Mouse (Mus musculus) monocyte, adult 5-6 weeks (primary cell): ENCODE results near the gene Fli1. TPM values are rescaled to one million over a fixed set of nuclear protein-coding genes. Genes with fewer than 3 reads are reported as not detected.

Experiments
- ATAC-seq: fragments of 153-309, 156-312 bp; replicated peaks from 2 replicates; pipeline ENCODE4 v1.8.0; 2017; ENCODE audit warnings: mild to moderate bottlenecking; ENCODE audit not compliant: low TSS enrichment, insufficient number of reproducible peaks, severe bottlenecking, poor library complexity, low FRiP score
- total RNA-seq: library from RNA; stranded (forward); fragments of 200-1000, 200-491, 200-594 nt; gene quantifications from 3 replicates; pipeline ENCODE4 v1.2.3, GENCODE M21; 2017

The Fli1 gene
- 94.4 to 137 TPM (median 98.0 TPM) in 3 replicates for total RNA-seq

DNA sequence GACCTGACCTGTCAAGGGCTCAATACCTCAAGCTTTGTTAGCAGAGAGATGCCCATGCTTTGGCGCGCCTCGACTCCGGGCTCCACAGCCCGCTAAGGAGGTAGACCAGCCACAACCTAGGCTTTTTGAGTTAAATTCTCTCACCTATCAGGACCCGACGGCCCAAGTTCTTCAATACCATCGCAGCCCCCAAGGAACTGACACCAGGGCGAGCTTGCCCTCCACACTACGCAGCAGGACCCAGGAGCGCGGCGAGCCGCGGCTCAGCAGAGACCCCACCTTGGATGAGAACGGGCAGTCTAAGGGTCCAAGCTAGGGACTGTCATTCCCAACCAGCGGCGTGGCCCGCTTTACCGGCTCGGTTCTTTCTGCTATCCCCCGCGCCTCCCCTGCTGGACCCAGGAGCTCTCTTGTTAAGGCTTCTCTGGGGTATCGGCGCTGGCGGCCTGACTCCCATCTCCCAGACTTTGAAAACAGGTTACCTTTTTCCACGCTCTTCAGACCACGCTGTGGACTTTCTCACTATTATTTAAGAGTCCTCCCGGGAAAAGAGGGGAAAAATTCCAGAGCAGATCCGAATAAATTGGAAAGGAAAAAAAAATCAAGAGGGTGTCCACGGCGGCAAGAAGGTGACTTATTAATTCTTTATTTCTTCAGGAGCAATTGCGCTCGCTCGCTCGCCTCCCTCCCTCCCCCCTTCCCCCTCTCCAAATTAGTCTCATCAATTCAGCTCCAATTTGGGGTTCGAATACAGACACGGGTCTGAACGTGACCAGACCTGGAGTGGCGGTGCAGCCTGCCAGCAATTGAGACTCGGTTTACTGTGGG, at the start of gene Fli1:
Gene Fli1 (minus strand): TSS at position 650 of the 828 bp plus-strand sequence.
- ATAC-seq, result no peak

DNA sequence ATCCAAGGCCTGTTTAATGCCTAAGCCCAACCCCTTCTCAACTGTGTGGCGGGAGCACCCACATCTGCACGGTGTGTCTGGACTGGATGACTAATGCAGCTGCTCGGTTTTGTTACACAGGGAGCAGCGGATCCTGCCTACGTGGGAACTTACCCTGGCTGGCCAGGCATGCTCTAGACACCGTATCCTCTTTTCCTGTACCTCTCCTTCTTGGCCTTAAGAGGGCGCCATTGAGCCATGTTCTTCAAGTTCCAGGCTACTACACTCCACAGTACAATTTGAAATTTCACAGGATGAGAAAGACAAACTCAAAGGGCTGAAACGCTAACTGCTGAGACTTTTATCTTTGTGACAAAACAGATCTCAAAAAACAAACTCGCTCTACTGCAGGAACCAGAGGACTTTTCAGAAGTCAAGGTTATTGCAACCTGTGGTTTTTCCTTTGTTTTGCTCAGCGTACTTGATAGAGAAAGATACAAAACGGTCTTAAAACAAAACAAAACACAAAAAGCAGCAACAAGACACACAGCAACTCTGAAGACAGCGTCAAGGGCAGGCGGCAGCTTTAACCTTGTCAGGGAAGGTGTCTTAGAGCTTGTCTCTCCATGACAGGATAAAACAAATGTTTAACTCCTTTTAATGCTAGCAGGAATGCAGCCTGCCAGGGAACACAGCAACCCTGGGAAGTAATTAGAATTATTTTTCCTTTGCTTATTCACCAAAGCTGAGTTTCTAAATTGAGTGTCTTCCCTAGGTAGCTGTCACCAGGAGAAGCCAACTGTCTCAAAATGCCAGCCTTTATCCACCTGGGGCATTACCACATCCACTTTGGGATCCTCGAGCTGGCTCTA, 49.3 kb upstream of the Fli1 start:
- peak; percentile 68 for ATAC-seq

DNA sequence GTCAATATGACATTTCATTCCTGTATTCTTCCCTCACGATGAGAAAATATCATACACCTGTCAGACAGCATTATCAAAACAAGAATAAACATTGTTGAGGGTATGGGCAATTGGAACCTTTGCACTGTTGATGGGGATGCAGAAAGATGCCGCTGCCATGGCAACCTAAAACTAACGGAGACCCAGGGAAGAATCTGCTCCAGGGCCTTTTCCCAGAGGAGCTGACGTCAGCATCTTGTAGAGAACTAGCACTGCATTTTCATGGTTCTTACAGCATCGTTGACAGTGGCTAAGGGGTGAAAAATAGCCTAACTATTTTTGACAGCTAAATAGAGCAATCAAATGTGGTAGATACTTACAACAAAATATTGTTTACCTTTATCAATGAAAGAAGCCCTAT, 47.9 kb upstream of the Fli1 start:
- no peak for ATAC-seq

DNA sequence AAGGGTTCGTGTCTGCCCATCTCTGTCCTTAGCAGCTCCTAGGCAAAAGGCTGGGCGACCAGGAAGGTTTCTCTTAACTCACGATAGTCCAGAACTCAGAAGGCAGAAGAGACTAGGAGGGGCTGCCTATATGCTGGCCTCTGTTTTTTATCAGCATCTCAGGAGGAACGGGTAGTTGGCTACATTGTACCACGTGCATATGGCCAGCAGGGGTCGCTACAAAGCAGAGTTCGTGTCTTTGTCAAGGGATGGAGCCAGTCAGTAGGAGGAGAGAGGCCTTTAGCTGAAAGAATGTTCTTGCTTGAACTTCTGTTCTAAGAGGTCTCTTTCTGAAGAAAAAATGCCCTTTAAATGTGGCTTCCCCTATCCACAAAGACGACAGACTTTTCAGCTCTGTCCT, 47.2 kb upstream of the Fli1 start:
- peak; percentile 51; the same call in 1 of the 2 replicates for ATAC-seq

DNA sequence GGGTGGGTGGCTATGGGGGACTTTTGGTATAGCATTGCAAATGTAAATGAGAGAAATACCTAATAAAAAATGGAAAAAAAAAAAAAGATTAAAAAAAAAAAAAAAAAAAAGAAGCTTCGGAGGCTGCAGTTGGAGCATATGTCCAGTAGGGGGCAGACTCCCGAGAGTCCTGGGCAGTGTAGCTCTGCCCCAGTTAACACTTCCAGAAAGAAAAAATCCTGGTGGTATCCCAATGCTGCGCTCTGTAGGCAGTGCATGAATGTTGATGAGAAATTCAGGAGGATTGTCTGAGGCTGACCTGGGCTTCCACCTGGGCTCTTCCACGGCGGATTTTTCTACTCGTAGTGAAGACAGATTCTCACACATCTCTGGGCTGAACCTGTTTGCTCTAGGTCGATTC, 42.7 kb upstream of the Fli1 start:
- no peak for ATAC-seq

DNA sequence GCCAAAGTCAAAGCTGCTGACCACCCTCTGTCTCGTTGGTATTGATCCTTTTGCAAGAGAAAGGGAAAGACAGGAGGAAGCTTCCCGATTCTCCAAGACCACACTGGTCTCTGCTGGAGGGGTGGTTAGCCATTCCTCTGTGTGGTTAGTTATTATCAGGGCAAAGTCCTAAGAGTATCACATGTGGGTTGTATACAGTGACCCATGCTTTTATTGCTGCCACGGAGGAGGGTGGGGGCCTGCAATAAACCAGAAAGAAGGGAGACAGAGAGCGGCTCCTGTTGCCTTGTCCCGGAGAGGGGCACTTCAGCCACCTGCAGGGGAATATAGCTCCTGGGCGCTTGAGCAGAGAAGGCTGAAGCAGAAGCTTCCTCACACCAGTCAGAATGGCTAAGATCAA, 41.2 kb upstream of the Fli1 start:
- ATAC-seq, result no peak

DNA sequence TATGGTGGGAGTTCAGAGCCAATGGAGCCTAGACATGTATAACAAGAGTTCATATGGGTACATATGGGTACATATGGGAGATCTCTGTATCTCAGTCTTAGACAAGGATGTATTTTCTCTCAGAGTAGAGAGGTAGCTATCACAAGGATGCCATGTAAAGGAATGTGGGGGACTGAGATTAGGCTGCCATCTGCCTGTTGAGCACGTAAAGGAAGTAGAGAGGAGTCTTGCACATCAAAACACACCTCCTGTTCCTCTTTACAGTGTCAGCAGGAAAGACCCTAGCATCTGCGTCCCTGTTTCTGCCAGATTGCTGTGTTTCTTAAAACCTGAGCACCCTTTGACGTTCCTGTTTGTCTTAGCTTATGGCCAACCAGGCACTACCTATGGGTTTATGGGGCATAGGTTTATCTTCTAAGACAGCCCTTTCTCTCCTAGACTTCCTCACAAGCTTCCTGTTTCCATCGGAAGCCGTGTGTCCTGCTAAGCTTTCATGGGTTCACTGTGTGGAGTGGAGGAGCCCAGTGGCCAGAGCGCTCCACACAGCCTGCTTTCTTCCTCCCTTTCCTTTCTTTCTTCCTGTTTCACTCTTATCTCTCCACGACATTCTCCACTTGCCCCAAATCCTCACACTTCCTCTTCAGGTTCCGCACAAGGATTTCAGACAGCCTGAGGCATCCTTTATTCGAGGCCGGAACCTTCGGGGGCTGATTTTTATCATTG, 39.4 kb upstream of the Fli1 start:
- ATAC-seq, result peak; percentile 37; the same call in 1 of the 2 replicates

DNA sequence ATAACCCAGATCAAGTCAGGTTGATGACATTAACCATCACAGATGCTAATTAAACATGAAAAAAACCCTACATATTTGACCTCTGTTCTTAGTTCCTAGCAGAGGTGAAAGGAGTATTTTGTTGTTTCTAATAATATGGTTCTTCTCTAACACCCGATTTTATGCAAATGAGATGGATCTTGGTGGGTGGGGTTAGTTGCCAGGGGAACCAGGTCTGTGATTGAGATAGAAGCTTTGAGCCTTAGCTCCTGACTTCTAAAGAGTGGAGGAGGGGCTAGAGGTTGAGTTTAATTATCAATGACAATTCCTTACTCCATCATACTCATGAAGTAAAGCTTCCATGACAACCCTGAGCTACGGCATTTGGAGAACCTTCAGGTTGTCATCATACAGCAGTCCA, 35.8 kb upstream of the Fli1 start:
- no peak for ATAC-seq

DNA sequence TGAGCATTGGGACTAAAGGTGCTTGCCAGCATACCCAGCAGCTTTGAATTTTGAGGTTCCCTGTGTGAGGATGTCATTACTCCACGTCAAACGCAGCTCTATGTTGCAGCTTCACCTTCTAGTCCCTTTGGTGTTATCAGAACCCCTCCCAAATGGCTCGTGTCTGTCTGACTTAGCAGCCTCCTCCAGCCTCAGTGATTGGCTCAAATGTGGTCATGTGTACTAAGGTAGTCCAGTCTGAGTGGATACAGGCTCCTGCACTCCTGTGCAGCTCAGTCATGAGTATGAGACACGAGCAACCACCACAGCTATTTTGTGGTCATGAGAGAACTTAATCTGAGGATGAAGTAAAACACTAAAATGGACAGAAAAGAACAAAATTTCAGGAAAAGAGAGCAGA, 31.0 kb upstream of the Fli1 start:
- ATAC-seq, result no peak

DNA sequence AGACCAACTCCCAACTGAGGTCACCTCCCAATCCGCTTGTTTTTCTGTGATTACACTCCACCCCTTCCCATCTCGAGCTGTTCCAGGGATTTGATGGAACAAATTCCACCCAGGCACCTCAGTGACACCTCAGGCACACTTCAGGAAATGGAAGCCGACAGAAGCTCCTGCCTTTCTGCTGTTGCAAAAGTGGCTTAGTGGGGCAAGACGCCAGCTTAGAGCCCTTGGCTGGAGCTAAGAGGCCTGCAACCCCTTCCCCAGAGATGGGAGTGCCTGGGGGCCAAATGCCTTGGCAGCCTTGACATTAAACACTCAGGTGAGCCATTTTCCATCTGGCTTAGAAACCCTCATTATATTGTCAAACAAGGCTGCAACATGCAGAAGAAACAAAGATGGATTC, 29.0 kb upstream of the Fli1 start:
- no peak for ATAC-seq

DNA sequence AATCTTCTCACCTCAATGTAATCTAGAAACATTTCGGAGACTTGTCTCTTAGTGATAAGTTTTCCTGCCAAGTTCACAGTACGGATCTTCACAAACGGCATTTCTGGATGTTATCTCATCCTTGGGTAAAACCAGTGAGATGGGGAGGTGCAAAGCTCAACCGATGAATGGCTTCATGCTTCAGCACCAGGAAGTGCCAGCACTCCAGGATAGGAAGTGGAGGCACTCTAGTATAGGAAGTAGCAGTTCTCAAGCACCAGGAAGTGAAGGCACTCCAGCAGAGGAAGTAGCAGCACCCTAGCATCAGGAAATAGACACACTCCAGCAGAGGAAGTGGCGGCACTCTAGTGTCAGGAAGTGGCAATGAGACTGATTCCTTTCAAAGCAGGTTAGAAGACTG, 27.9 kb upstream of the Fli1 start:
- peak; percentile 62 for ATAC-seq

DNA sequence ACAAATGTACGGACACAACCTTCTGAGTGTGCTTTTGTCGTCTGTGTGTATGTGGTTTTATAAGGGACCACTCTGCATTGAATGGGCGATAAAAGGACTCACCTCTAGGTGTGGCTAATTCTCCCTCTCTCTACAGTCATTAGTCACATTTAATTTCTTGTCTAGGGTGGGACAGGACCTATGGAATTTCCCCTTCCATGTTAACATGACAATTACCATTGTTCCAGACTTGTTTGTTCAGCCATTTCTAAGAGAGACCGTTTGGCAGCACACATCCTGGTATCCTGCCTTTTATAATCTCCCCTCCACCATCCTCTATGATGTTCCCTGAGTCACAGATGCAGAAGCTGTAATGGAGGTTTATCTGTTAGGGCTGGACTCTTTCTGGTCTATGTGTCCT, 26.6 kb upstream of the Fli1 start:
- ATAC-seq, result no peak

DNA sequence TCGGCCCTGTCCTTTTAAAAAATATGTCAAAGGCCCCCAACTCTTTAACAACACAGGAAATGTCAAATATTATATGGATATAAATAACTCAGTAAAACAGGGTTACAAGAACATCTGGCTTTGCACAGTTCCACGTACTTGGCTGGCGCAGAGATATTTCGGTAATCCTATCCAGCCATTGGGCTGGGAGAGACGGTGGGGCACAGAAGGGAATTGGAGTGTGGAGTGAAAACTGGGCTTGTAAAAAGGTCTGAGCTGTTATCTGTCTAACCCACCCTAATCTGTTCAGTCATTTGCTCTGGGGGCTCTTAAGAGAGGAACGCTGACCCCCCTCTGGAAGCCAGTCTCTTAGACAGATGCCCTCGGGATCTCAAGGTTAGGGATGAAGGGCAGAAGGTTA, 24.9 kb upstream of the Fli1 start:
- ATAC-seq, result no peak

DNA sequence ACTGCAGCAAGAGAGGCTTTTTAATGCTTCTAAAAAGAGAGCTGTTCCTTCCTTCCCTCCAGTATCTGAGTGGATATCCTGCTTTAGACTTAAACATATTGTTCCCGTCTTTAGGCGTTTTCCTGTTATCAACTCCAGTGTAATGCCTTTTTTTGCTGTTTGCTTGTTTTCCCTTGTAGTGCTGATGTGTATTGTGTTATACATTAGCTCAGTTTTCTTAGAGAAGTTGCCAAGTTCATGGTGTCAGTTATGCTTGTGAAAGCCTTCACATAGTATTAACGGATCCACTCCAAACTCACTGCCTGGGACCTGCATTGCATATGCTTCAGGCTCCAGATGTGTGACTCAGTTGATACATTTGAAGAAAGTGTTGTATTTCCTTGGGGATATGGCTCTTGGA, 22.6 kb upstream of the Fli1 start:
- ATAC-seq, result no peak

DNA sequence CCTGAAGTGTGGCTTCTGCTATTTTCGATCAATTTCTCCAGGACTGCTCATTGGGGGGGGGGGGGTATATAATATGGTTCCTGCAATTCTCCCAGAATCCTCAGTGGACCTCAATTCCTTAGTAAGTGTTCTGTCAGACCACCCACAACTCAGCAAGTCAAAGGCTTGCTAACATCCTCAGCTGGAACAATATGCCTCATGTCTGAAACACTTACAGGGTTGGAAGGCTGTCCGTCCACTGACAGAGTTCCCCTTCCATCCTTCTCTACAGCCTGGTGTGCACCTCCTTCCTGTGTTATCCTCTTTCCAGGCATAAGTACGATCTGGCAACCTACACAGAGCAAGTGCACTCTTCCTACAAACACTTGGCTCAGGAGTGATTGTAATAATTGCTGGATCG, 20.2 kb upstream of the Fli1 start:
- ATAC-seq, result no peak

DNA sequence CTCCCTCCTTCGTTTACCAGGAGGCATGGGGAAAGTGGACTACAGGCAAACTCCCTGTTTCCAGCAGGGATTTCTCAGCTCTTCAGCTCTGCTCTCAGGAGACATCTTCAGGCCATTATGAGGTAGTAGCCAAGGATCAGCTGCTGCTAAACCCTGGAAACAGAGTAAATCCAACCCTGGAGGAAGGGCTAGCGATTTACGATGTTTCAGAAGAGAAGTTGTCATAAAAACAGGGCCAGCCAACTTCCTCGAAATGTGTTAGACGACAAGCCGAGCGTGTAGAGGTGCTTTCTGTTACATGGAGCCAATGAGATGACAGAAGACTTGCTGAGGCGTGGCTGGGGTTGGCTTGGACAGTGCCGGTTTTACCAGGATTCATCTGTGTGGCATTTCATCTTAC, 19.7 kb upstream of the Fli1 start:
- peak; percentile 73 for ATAC-seq

DNA sequence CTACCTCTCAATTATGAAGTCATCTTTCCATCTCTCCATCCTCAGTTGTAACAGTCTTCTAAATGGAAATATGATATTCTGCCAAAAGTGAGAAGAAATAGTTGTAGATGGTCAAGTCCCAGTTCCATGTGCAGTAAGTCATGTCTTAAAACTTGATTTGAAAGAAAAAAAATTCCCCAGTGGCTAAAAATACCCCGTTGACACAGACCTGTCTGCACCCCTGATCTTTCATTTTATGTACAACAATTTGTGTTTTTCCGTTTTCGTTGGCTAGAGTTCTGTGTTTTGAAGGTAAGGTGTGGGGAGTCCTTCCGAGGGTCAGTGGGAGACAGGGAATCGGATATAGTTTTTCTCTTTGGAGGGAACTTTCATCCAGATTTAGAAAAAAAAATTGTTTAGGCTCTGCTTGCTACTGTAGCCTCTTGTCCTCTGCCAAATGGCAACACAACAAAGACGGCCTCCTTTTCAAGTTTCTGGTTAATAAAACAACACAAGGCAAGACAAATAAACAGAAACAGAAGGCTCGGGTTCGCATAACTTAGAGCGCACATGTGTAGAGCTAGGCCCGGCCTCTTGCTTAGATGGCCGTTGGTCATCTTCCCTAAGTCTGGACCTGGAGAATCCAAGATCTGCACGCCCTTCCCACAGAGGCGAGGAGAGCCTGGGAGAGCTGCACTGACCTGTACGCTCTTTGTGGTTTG, 18.7 kb upstream of the Fli1 start:
- ATAC-seq, result no peak

DNA sequence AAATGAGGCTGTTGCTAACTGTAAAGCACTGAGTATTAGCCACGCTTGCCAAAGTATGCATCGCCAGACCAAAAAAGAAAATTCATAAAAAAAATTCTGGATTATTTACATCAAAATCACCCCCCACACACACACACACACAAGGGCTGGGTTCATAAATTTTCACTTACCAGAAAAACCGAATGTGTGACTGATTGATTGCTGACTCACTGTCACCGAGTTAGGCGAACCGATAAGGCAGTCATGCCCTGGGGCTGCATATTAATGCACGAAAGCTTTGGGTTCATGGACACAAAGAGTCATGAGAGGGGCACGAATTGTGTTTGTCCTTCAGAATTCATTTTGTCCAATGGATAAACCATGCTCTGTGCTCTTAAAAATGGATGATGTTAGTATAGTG, 17.2 kb upstream of the Fli1 start:
- no peak for ATAC-seq

DNA sequence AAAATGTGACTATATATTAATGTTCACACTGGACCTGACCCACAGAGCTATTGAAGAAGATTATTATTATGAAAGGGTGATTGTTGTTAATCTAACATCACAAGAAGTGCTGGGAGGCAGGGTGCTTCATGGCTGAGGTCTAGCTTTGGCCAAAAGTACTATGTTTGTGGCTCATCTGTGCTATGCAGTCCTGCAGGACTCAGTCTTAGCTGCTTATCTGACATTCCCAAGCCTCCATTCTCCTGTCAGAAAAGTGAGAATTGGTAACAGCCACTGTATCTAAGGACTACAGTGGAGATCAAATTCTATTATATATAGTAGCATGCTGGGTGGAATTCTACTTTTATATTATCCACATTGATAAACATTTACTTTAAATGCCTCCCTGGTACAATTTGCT, 16.8 kb upstream of the Fli1 start:
- ATAC-seq, result no peak
